Mouse (Mus musculus) brain, embryonic 14.5 days (tissue): ENCODE measurements at regions not wholly inside any gene's neighbourhood (a gene's known extent, or its start where the extent isn't known, plus 50 kb on each side); places are given as distances from the start of the nearest gene placed in this dataset.
A peak's percentile ranks its signal among the peaks of the same experiment; 100 is the strongest.

ENCODE experiments used
- DNase-seq: peaks from one replicate; pipeline ENCODE4 v3.0.0-alpha.2; 2011; ENCODE audit warnings: low read depth
- CTCF ChIP-seq: fragments of 200-500 bp; IDR thresholded peaks from 2 replicates; pipeline ENCODE4 v1.5.1; 2012; ENCODE audit warnings: inconsistent platforms, mild to moderate bottlenecking, moderate library complexity, borderline replicate concordance; ENCODE audit not compliant: insufficient read depth, insufficient read length; ENCODE audit errors: extremely low read depth
- POLR2A ChIP-seq: fragments of 200-500 bp; IDR thresholded peaks from 2 replicates; pipeline ENCODE4 v1.6.1; 2012; ENCODE audit warnings: mild to moderate bottlenecking, inconsistent platforms, borderline replicate concordance; ENCODE audit not compliant: poor library complexity, insufficient read depth, insufficient read length, severe bottlenecking; ENCODE audit errors: extremely low read depth

DNA sequence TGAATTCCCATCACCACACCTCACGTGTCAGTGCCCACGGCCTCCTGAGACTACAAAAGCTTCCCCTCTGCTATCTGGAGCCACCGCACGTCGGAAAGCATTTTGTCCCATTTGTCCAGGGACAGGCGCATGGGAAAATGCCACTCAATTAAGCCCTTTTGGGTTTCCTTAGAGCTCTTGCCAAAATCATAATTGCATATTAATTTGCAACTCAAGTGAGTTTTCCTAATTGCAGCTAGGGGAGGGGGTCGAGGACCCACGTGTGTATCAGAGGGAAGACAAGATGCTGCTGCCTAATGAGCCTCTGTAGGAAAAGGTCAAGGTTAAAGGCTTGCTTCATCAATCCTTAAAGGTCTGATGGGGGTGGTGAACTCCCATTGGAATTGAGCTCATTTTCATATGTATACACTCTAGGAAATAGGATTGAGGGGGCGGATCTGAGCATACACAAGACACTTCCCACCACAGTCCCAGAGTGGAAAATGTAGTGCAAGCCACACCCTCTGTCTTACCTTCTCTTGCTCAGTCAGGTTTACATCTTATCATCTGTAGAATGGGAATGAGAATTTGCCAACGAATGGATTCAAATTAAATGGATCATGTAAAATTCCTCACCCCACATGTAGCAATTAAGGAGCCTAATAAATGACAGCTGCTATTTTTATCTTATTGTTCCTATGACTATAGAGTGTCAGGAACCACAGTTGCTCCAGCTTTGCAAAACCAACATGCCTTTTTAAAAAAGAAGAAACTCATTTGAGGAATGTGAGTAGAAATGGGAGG lies 179.6 kb upstream of the Tenm4 start:
- TF ChIP-seq CTCF, result no peak
- TF ChIP-seq POLR2A, result no peak
- DNase-seq, result peak; percentile 89

DNA sequence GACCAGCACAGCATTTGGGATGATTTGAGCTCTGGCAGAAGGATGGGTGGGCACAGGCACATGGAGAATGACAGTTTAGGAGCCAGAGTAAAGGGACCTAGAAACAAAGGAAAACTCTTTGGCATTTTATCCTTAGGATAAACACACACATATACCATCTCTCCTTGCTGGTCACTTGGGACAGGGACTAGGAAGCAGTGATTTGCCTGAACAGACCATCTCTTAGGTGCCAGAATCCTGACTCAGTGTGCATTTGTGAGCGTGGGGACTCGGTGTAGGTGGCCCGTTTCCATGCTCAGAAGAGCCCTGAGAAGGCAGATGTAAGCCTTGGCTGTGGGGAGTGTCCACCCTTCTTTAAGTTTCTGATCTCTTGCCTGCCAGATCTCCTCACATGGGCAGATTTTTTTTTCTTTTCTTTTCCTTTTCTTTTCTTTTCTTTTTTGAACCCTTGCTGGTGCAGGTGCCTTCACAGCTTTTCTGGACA lies 179.0 kb upstream of the Tenm4 start:
- DNase-seq, result no peak
- TF ChIP-seq CTCF (no peak), POLR2A (no peak)

DNA sequence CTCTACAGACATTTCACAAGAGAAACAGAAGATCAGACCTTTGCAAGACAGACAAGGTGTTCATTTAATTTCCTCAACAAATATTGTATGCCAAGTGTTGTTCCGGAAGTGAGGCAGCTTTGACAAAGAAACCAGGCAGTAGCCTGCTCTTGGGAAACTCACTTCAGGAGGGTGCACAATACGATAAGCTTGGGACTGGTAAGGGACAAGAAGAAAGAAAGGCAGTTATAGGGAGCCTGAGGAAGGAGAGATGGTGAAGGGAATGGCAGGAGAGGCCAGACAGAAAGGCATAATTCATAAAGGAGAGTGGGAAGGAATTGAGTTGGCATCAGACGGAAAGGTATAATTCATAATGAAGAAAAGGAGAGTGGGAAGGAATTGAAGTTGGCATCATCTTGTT lies 178.5 kb upstream of the Tenm4 start:
- no peak for TF ChIP-seq CTCF
- no peak for TF ChIP-seq POLR2A
- no peak for DNase-seq

DNA sequence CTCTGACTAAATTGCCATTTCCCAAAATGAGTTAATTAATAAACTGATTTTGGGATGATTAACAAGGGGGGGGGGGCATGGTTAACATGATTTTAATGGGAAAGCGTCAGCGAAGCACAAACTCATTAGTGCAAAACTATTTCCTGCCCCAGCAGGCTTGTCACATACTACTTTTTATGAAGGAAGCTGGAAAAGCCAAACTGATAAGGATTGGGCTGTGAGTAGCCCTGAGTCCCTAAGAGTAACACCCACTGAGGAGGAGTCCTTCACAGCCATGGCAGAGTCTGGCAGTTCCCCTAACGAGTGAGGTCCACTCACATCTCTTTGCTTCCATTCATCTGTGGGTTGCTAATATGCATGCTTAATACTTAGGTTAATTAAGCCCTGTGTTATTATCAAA lies 173.9 kb upstream of the Tenm4 start:
- no peak for TF ChIP-seq POLR2A
- TF ChIP-seq CTCF, result no peak
- DNase-seq, result peak; percentile 33

DNA sequence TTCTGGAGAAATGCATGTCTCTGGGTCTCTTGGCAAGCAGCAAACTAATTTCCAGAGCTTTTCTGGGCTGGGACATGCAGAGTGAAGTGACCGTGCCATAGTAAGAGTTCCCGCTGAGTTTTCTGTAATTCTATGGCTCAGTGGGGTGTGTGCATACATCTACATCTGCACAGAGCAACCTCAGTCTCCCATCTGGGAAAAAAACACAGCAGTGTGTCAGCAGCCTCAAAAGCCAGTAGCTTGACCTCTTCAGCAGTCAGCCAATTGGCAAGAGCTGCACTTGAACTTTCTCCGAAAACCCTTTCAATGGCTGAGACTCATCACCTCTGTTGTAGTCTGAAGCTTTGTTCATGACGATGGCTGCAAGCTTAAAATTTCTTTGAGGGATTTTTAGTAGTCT lies 171.9 kb upstream of the Tenm4 start:
- DNase-seq, result peak; percentile 9

DNA sequence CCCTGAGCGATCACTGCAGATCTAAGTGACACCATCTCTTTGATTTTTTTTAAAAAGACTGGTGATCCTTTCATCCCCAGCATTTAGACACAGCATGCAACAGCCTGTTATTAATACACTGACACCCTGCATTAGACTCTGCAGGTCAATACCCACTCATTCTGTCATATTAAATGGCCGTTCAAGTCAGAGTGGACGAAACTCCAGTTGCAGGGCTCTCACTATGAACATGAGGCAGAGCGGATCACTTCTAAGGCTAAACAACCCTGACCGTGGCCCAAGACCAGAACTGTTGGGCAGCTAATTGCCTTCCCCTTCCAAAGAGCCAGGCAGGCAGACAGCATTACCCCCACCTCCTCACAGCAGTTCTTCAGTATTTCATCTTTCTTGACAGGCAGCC lies 168.6 kb upstream of the Tenm4 start:
- peak; percentile 37 for DNase-seq
- no peak for TF ChIP-seq POLR2A
- TF ChIP-seq CTCF, result no peak

More for the DNA sequence above, 171.9 kb upstream of the Tenm4 start:
- TF ChIP-seq POLR2A, result no peak
- TF ChIP-seq CTCF, result no peak

DNA sequence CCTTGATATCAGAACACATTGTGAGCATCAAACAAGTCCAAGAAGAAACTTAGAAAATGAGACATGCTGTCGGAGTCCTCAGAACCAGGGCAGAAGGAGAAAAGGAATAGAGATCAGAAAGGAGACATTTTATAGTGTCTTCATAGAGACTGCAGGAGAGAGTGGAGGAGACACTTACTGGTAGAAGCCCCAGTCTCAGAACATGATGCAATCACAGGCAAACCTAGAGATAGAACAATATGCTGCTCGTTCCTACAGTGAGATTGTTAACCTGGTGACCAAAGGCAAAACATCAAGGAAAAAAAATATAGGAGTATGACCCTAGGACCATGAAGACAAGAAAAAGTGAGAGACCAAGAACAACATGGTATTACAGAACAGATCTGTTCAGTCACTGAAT lies 164.7 kb upstream of the Tenm4 start:
- TF ChIP-seq POLR2A (no peak), CTCF (no peak)

DNA sequence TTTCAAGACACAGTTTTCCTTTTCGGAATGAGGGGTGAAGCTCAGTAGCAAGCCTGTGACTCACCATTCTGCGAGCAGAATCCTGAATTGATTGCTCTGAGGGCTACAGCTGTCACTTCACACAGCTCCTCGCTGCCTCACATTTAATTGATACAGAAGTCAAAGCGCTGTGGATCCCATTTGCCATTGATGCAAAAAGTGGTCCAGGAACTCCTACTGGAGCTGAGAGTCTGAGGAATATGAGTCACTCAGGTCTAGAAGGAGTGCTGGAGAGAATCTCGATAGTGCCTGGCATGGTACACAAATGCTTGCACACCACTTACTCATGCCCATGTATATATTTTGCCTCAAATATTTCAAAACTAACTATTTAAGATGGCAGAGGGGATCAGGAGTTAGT lies 158.0 kb upstream of the Tenm4 start:
- no peak for TF ChIP-seq POLR2A
- no peak for DNase-seq

More for the DNA sequence above, 164.7 kb upstream of the Tenm4 start:
- no peak for DNase-seq

DNA sequence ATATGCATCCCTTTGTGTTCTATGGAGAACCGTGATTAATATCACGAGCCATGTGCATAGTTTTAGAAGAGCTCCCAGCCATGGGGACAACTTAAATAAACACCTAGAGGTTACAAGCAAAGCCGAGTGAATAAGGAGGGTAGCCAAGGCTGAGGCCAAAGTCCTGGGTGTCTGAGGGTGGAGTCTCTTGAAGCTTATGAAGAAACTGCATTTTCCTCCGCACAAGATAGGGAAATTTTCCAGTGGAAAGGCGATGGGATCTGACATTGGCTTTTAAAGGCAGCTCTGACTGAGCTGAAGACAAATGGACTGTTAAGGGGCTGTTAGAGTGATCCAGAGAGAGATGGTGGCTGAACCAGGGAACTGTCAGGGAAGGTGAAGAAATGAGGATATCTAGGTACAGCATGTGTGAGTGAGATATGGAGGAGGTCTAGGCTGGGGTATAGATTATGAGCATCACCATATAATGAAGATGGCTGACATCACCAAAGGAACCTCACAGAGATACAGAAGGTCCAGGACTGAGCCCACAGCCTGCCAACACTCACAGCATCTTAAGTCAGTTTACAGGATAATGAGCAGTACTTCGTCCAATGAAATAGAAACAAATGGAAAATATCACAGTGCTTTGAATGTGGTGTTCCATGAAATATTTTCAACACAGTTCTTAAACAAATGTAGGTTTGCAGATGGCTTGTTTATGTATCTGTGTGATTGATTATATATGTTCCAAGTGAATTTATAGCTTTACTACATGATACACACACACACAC lies 153.7 kb upstream of the Tenm4 start:
- no peak for DNase-seq
- TF ChIP-seq CTCF (no peak), POLR2A (no peak)

DNA sequence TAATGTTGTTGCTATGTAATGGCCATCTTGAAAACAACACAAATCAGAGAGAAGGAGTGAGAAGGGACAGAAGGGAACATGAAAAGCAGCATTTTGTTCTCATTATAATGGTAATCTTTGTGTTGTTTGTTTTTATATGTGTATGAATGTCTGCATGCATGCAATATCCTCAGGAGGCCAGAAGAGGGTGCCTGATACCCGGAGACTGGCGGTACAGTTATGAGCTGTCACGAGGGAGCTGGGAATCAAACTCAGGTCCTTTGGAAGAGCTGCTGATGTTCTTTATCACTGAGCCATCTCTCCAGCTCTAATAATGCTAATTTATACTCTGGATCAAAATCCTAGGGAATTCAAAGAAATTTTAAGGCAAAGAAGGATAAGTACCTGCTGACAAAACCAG lies 147.0 kb upstream of the Tenm4 start:
- DNase-seq, result no peak
- TF ChIP-seq POLR2A, result no peak
- TF ChIP-seq CTCF, result no peak

DNA sequence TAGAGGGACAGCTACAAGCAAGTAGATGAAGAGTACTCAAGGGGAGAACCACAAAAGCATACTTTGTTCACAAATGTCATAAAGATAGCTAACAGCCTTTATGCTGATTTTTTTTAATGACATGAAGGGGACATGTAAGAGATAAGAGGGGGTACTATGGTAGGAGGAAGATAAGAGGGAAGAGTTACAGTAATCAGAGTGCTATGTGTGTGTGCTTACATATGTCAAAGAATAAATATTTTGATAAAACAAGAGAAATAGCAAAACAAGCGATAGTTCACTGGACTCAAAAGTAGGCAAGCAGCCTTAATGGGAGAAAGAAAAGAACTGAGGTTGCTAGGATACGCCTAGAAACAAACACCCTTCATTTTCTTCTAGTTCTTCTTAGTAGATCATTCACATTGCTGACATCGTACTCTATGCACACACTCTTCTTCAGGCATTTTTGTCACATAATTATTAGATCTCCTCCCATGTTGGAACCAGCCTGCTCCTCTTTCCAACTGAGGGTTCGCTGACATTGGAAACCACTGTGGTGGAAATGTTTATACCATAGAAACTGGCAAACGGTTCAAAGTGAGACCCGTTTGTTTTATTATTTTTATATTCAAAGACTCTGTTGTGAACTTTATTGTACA lies 144.1 kb upstream of the Tenm4 start:
- no peak for DNase-seq

More for the DNA sequence above, 144.1 kb upstream of the Tenm4 start:
- TF ChIP-seq POLR2A, result no peak
- no peak for TF ChIP-seq CTCF
